Mouse (Mus musculus): ENCODE measurements around the gene Rhox7a.
"Not testable (repeated sequence)": the region's sequence is repeated elsewhere in the genome, so short reads cannot be mapped to it uniquely, and the experiment has no call there.

Gene Rhox7a

GRCm38 (mm10) chrX:37831386-37831785 is at the start of gene Rhox7a:
Rhox7a (plus strand) TSS chrX:37831686.
- not testable (repeated sequence) for TF ChIP-seq GATA4 (IDR thresholded peaks at IDR 0.05; ENCODE audit: insufficient replicate concordance, low read length)

GRCm38 (mm10) chrX:37807286-37808080 is 24.0 kb upstream of the Rhox7a start:
- TF ChIP-seq GATA4 (IDR thresholded peaks at IDR 0.05; ENCODE audit: insufficient replicate concordance, low read length), result no peak

GRCm38 (mm10) chrX:37809396-37809795 is 22.1 kb upstream of the Rhox7a start:
- no peak for TF ChIP-seq GATA4 (IDR thresholded peaks at IDR 0.05; ENCODE audit: insufficient replicate concordance, low read length)

GRCm38 (mm10) chrX:37811179-37811578 is 20.3 kb upstream of the Rhox7a start:
- no peak for TF ChIP-seq GATA4 (IDR thresholded peaks at IDR 0.05; ENCODE audit: insufficient replicate concordance, low read length)

- TF ChIP-seq GATA4 (IDR thresholded peaks at IDR 0.05; ENCODE audit: insufficient replicate concordance, low read length), result no peak
These were observed 15.8 kb upstream of the Rhox7a start for GRCm38 (mm10) chrX:37815665-37816064.

- not testable (repeated sequence) for TF ChIP-seq GATA4 (IDR thresholded peaks at IDR 0.05; ENCODE audit: insufficient replicate concordance, low read length)
These were observed 4.9 kb upstream of the Rhox7a start, which contains the start of gene Rhox6 for GRCm38 (mm10) chrX:37826610-37827009. Rhox6 (plus strand) TSS chrX:37826910.

- no peak for TF ChIP-seq GATA4 (IDR thresholded peaks at IDR 0.05; ENCODE audit: insufficient replicate concordance, low read length)
These were observed 40.2 kb downstream of the Rhox7a start for GRCm38 (mm10) chrX:37871641-37872040.

- no peak for TF ChIP-seq GATA4 (IDR thresholded peaks at IDR 0.05; ENCODE audit: insufficient replicate concordance, low read length)
These were observed 47.4 kb downstream of the Rhox7a start, which contains the start of gene Rhox8 for GRCm38 (mm10) chrX:37878844-37879243. Rhox8 (minus strand) TSS chrX:37878944.
